Mouse (Mus musculus) forebrain, embryonic 16.5 days (tissue): ENCODE data around the gene Tsks. TPM values are rescaled to one million over a fixed set of nuclear protein-coding genes. Genes with fewer than 3 reads are reported as not detected.

Experiments
- ATAC-seq: fragments of 200-750 bp; cut with Nextera tagmentation; 2 replicates; pipeline ENCODE4 v1.8.0; 2017; ENCODE audit warnings: mild to moderate bottlenecking, moderate library complexity
- H3K27ac ChIP-seq: fragments of 300-500 bp; sonication (generic); 2 replicates; pipeline ENCODE4 v1.5.1; 2014; ENCODE audit warnings: low read length, control low read depth
- H3K27me3 ChIP-seq: fragments of 300-500 bp; sonication (generic); replicated peaks from 2 replicates; pipeline ENCODE4 v1.6.1; 2014; ENCODE audit warnings: low read length; ENCODE audit not compliant: control insufficient read depth, insufficient read depth
- H3K36me3 ChIP-seq: fragments of 300-500 bp; sonication (generic); 2 replicates; pipeline ENCODE4 v1.6.1; 2014; ENCODE audit not compliant: control insufficient read depth, insufficient read depth
- H3K4me1 ChIP-seq: fragments of 300-500 bp; sonication (generic); replicated peaks from 2 replicates; pipeline ENCODE4 v1.6.1; 2014; ENCODE audit warnings: low read length; ENCODE audit not compliant: control insufficient read depth, insufficient read depth
- H3K4me2 ChIP-seq: fragments of 300-500 bp; sonication (generic); 2 replicates; pipeline ENCODE4 v1.6.1; 2014; ENCODE audit warnings: mild to moderate bottlenecking, low read length, control low read depth
- H3K4me3 ChIP-seq: fragments of 300-500 bp; sonication (generic); replicated peaks from 2 replicates; pipeline ENCODE4 v1.5.1; 2014; ENCODE audit warnings: mild to moderate bottlenecking, low read length, control low read depth
- H3K9ac ChIP-seq: fragments of 300-500 bp; sonication (generic); replicated peaks from 2 replicates; pipeline ENCODE4 v1.6.1; 2014; ENCODE audit warnings: low read depth, low read length, control low read depth
- H3K9me3 ChIP-seq: fragments of 300-500 bp; sonication (generic); 2 replicates; pipeline ENCODE4 v1.6.1; 2016; ENCODE audit warnings: low read length; ENCODE audit not compliant: control insufficient read depth
- WGBS: fragments of 180-500 bp; shearing (Covaris S2); extraction: QIAGEN DNeasy Blood & Tissue Kit; methylation state at CpG from one replicate; pipeline ENCODE4 v1.1.7; 2014; 5-methylcytosine and 5-hydroxymethylcytosine counted together
- polyA plus RNA-seq: library from polyadenylated mRNA; unstranded; fragments of >200 nt; fragmentation: Nextera tagmentation; extraction: Ambion mirVana; gene quantifications from 2 replicates; pipeline ENCODE4 v1.2.1, GENCODE M21; 2015

Gene Tsks
- polyA plus RNA-seq, 1 experiment from 2014 or later: 0.15 TPM

DNA sequence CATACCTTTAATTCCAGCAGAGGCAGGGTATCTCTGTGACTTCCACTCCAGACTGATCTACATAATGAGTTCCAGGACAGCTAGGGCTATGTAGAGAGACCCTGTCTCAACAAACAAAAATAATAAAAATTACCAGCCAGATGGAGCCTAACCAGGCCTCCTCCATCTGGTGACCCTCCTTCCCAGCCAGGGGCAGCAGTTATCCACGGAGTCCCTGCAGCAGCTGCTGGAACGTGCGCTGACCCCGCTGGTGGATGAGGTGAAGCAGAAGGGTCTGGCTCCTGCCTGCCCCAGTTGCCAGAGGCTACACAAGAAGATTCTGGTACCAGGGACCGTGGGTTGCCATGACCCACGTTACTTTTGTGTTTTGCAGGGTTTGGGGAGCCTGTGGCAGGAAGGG lies 13.3 kb downstream of the Tsks start:
- no peak for ATAC-seq
- H3K4me2 ChIP-seq: no peak overlapping the region
- no peak overlapping the region for H3K27ac ChIP-seq
- H3K9ac ChIP-seq: no peak overlapping the region
- H3K4me3 ChIP-seq: no peak overlapping the region
- peaks cover 2% of the 10 kb centered on the region; the same call in 1 of the 2 replicates for H3K36me3 ChIP-seq
- no peaks in the 10 kb centered on the region for H3K9me3 ChIP-seq
- peaks cover 15% of the 10 kb centered on the region for H3K27me3 ChIP-seq
- 64% methylated on average over 6 of the region's 6 CpGs for WGBS
- H3K4me1 ChIP-seq: peaks cover 8% of the 10 kb centered on the region

DNA sequence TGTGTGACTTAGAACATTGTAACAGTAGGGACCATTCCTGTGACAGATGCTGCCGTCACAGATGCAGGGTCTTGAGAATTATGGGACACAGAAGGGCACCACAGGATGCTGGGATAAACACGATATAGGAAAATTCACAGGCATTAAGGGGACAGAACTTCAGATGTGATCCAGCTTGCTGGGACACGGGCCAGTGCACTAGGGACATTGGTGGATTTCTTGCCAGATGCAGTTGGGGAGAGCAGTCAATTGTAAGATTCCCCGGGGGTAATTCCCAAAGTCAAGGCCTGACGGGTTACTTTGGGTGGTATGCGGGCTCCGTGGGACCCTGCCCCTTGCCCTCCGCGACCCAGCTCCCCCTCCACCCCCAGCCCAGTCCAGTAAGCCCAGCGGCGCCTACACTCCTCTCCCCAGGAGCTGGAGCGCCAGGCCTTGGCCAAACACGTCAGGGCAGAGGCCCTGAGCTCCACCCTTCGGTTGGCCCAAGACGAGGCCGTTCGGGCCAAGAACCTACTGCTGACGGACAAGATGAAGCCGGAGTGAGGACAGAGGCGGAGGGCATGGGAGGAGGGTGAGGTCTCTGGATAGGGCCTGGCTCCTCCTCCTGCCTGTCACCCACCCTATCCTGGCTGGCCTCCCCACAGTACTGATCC lies 14.3 kb downstream of the Tsks start:
- H3K4me3 ChIP-seq: no peak overlapping the region
- H3K9ac ChIP-seq: no peak overlapping the region
- peaks cover 7% of the 10 kb centered on the region for H3K27me3 ChIP-seq
- H3K27ac ChIP-seq: no peak overlapping the region
- WGBS: 75% methylated on average over 20 of the region's 20 CpGs
- H3K9me3 ChIP-seq: no peaks in the 10 kb centered on the region
- ATAC-seq: no peak
- peaks cover 5% of the 10 kb centered on the region; the same call in 1 of the 2 replicates for H3K36me3 ChIP-seq
- no peak overlapping the region for H3K4me2 ChIP-seq
- H3K4me1 ChIP-seq: peaks cover 7% of the 10 kb centered on the region

DNA sequence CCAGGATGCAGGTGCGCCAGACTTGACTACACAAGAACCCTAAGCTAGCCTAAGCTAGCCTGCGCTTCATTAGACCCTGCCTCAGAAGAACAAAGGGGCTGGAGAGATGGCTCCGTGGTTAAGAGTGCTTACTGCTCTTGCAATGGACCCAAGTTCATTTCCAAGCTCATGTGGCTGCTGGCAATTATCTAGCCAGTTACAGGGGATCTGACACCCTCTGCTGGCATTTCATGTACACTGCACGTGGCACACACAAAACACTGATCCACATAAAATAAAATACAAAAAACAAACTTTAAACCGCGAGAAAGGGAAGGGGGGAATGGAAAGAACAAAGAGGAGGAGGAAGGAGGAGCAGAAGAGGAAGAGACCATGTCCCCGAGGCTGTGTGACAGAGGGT lies 15.2 kb downstream of the Tsks start:
- Histone ChIP-seq H3K4me1 (no peaks in the 10 kb centered on the region), H3K4me3 (no peak overlapping the region), H3K36me3 (peaks cover 8% of the 10 kb centered on the region), H3K27ac (no peak overlapping the region), H3K4me2 (no peak overlapping the region), H3K9me3 (no peaks in the 10 kb centered on the region), H3K27me3 (no peaks in the 10 kb centered on the region; the same call in 1 of the 2 replicates), H3K9ac (no peak overlapping the region)
- no peak for ATAC-seq
- WGBS: 52% methylated on average over 7 of the region's 7 CpGs

DNA sequence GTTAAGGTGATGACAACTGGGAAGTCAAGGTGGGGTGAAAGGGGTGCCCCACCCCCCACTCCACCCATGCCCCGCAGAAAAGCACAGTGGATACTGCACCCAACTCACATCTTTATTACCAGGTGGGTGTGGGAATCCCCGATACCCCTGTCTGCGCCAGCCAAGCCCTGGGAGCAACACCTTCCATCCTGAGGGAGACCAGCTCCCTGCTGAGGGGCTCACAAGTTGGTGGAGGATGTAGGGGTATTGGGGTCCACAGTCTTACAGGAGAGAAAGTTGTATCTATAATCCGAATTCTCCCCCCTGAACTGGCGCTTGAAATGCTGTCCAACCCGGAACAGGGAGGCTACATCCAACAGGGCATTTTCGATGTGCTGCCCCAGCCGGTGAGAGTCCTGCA lies 16.3 kb downstream of the Tsks start:
- Histone ChIP-seq H3K9ac (no peak overlapping the region), H3K27ac (no peak overlapping the region), H3K36me3 (peaks cover 8% of the 10 kb centered on the region), H3K9me3 (no peaks in the 10 kb centered on the region), H3K4me3 (no peak overlapping the region), H3K4me1 (no peaks in the 10 kb centered on the region), H3K4me2 (no peak overlapping the region), H3K27me3 (no peaks in the 10 kb centered on the region)
- ATAC-seq: no peak
- WGBS: 91% methylated on average over 8 of the region's 8 CpGs

DNA sequence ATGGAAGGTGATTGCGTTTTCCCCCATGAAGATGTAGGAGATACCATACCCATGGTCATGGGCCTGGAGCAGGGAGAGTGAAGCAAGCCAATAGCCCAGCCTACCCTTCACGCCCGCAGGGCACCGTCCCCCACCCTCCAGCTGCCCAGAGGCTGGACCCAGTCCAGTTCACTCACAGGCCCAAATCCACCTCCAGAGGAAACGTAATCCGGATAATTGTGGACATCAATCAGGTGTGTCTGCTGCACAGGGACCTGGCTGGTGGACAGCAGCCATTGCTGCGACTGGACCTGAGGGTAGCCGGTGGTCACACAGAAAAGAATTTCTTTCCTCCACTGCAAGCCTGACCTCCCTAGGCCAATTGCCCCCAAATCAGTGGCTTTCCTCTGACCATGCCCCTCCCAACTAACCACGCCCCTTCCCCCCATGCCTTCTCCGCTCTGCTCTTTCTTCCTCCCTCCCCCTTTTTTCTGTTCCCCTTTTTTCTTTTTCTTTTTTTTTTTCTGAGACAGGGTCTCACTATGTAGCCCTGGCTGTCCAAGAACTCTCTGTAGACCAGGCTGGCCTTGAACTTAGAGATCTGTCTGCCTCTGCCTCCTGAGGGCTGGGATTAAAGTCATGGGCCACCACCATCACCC lies 17.0 kb downstream of the Tsks start:
- H3K9ac ChIP-seq: no peak overlapping the region
- WGBS: 89% methylated on average over 10 of the region's 10 CpGs
- no peaks in the 10 kb centered on the region for H3K9me3 ChIP-seq
- H3K4me3 ChIP-seq: no peak overlapping the region
- no peaks in the 10 kb centered on the region for H3K27me3 ChIP-seq
- ATAC-seq: no peak
- H3K27ac ChIP-seq: no peak overlapping the region
- H3K4me1 ChIP-seq: no peaks in the 10 kb centered on the region
- H3K36me3 ChIP-seq: peaks cover 10% of the 10 kb centered on the region
- H3K4me2 ChIP-seq: no peak overlapping the region

DNA sequence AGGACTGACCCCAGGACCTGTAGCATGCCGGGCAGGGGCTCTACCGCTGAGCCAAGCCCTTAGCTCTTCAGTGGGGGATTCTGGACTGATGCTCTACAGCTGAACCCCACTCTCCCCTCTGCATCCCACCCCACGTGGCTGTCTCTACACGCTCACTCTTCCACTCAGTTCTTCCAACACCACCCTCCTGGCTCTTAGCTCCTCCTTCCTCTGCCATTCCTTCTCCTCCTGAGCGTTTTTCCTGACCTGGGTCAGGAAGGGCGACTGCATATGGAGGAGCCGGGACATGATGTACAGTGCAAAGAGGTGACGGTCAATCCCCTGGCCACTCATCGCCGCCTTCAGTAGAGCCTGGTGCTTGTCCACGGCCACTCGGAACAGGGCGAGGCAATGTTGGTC lies 17.5 kb downstream of the Tsks start:
- Histone ChIP-seq H3K4me3 (no peak overlapping the region), H3K36me3 (peaks cover 11% of the 10 kb centered on the region), H3K4me1 (no peaks in the 10 kb centered on the region), H3K27me3 (no peaks in the 10 kb centered on the region), H3K4me2 (no peak overlapping the region), H3K9me3 (no peaks in the 10 kb centered on the region), H3K27ac (no peak overlapping the region), H3K9ac (no peak overlapping the region)
- no peak for ATAC-seq
- 91% methylated on average over 13 of the region's 13 CpGs for WGBS

DNA sequence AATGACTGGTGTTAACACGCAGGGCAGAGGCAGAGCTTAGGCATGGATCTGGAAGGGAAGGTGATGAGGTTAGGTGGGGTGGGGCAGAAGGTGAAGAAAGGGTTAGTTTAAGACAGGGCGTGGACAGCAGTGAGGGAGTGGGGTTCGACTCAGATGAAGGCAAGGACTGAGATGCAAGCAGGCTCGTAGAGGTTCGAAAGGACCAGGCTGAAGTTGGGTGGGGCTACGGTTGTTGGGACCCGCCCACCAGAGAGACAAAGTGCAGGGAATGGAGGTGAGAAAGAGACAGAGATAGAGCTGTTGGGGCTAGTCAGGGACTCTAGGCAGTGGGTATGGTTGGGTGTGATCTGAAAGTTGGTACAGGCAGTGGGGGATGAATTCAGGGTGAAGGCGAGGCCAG lies 19.3 kb downstream of the Tsks start:
- Histone ChIP-seq H3K4me1 (no peaks in the 10 kb centered on the region), H3K9me3 (no peaks in the 10 kb centered on the region), H3K4me2 (no peak overlapping the region), H3K4me3 (no peak overlapping the region), H3K9ac (no peak overlapping the region), H3K27ac (no peak overlapping the region), H3K36me3 (peaks cover 17% of the 10 kb centered on the region), H3K27me3 (no peaks in the 10 kb centered on the region)
- WGBS: 82% methylated on average over 8 of the region's 8 CpGs
- no peak for ATAC-seq

DNA sequence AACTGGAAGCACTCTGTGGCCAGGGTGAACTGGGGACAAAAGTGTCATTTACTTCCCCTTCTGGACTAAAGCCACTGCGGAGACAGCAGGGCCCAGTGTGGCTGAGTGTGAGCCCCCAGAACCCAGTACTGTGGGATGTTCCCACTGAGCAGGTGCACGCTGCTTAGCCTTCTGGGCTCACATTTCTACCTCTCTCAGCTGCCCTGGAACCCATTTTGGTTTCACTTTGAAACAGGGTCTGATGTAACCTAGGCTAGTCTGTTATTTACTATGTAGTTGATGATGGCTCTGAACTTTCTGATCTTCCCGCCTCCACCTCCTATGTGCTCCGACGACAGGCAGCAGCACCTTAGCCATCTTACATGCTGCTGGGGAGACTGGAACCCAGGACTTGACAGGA lies 19.8 kb downstream of the Tsks start:
- Histone ChIP-seq H3K4me3 (no peak overlapping the region), H3K4me2 (no peak overlapping the region), H3K27ac (no peak overlapping the region), H3K9ac (no peak overlapping the region), H3K27me3 (no peaks in the 10 kb centered on the region), H3K4me1 (no peaks in the 10 kb centered on the region), H3K9me3 (no peaks in the 10 kb centered on the region), H3K36me3 (peaks cover 17% of the 10 kb centered on the region)
- whole genome bisulfite sequencing: 95% methylated on average over 5 of the region's 5 CpGs
- ATAC-seq: no peak

DNA sequence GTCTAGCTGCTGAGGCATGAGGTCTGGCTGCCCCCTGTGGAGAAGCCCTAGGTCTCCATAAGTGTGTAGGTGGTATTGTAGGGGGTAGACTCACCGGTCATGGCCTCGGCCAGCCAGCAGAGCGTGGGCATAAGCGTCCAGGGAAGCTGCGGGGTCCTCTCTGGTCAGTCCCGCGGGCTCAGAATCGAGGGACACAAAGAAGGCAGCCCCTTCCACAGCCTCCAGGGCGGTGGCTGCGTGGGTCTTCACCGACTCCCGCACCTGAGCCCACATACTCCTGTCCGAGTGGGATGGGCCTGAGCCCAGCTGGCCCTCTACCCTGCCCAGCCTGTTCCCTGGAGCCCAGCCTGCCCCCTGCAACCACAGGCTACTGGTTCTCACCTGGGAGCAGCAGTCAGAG lies 22.0 kb downstream of the Tsks start:
- no peak overlapping the region for H3K4me3 ChIP-seq
- no peaks in the 10 kb centered on the region for H3K9me3 ChIP-seq
- peaks cover 17% of the 10 kb centered on the region for H3K36me3 ChIP-seq
- H3K27me3 ChIP-seq: no peaks in the 10 kb centered on the region
- H3K27ac ChIP-seq: no peak overlapping the region
- no peak overlapping the region for H3K4me2 ChIP-seq
- peaks cover 2% of the 10 kb centered on the region; the same call in 1 of the 2 replicates for H3K4me1 ChIP-seq
- H3K9ac ChIP-seq: no peak overlapping the region
- no peak for ATAC-seq
- 96% methylated on average over 13 of the region's 13 CpGs for WGBS
